Mouse (Mus musculus): Measurements from ENCODE around the gene Spred2. TPM values are rescaled to one million over a fixed set of nuclear protein-coding genes. Genes with fewer than 3 reads are reported as not detected.

Gene Spred2
- total and polyA plus RNA-seq, 2 experiments from 2014 or later = 8.7 to 16.9 TPM

DNA sequence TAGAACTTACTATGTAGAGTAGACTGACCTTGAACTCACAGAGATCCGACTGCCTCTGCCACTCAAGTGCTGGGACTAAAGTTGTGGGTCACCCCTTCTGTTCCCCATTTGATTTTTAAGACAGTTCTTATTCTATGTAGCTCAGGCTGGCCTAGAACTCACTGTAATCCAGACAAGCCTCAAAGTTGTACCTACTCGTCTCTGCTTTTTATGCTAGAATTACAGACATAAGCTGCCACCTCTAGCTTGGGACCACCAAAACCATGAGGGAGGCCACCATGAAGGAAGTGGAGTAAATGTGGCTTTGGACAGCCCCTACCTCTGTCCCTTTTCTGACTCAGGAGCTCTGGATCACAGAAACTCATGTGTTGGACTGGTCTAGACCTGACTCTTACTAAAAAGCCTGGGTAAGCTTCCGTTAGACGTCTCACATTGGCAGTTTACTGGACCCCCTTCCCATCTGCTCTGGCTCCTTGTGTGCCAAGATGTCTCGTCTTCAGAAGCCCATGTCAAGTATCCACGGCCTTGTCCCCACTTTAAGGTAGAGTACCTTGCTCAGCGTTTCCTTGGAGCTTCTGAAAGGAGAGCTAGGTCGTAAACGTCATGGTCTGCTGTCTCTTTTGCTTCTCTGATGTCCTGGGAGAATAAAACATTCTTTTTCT is 7.5 kb downstream of the Spred2 start:
- ATAC-seq = no peak
- WGBS = 87% methylated on average over 9 of the region's 9 CpGs
- no peak for DNase-seq (ENCODE audit: low spot score)
- no peak overlapping the region for H3K4me2 ChIP-seq (ENCODE audit: low read depth, low read length)
- no peaks in the 10 kb centered on the region for H3K9me3 ChIP-seq (ENCODE audit: low read length)
- H3K27me3 ChIP-seq (ENCODE audit: insufficient read depth, low read length) = no peaks in the 10 kb centered on the region
- H3K36me3 ChIP-seq (ENCODE audit: insufficient read depth, low read length) = no peaks in the 10 kb centered on the region
- no peak overlapping the region for H3K4me3 ChIP-seq (ENCODE audit: low read length)
- no peak overlapping the region for H3K27ac ChIP-seq
- no peak overlapping the region for H3K9ac ChIP-seq (replicated peaks; ENCODE audit: low read length)
- peaks cover 10% of the 10 kb centered on the region; the same call in 1 of the 2 replicates for H3K4me1 ChIP-seq (ENCODE audit: insufficient read depth, low read length)
- TF ChIP-seq CTCF (IDR thresholded peaks at IDR 0.05; ENCODE audit: low read depth) = no peak

GRCm38 (mm10) chr11:19932983-19933511 is 8.9 kb downstream of the Spred2 start:
- WGBS = 92% methylated on average over 14 of the region's 14 CpGs
- no peak overlapping the region for H3K4me3 ChIP-seq (ENCODE audit: low read length)
- no peak overlapping the region for H3K9ac ChIP-seq (replicated peaks; ENCODE audit: low read length)
- ATAC-seq (0 out of 2 replicates have a peak, but pooled peaks have one; percentile 15), DNase-seq (ENCODE audit: low spot score) (no peak)
- TF ChIP-seq CTCF (IDR thresholded peaks at IDR 0.05; ENCODE audit: low read depth) = no peak
- no peak overlapping the region for H3K27ac ChIP-seq
- H3K9me3 ChIP-seq (ENCODE audit: low read length) = no peaks in the 10 kb centered on the region
- no peak overlapping the region for H3K4me2 ChIP-seq (ENCODE audit: low read depth, low read length)
- no peaks in the 10 kb centered on the region for H3K36me3 ChIP-seq (ENCODE audit: insufficient read depth, low read length)
- peaks cover 9% of the 10 kb centered on the region; the same call in 1 of the 2 replicates for H3K4me1 ChIP-seq (ENCODE audit: insufficient read depth, low read length)
- no peaks in the 10 kb centered on the region for H3K27me3 ChIP-seq (ENCODE audit: insufficient read depth, low read length)

GRCm38 (mm10) chr11:19935524-19936354 is 11.6 kb downstream of the Spred2 start:
- no peak for ATAC-seq
- no peak overlapping the region for H3K4me2 ChIP-seq (ENCODE audit: low read depth, low read length)
- H3K9me3 ChIP-seq (ENCODE audit: low read length) = no peaks in the 10 kb centered on the region
- no peaks in the 10 kb centered on the region for H3K27me3 ChIP-seq (ENCODE audit: insufficient read depth, low read length)
- TF ChIP-seq CTCF (IDR thresholded peaks at IDR 0.05; ENCODE audit: low read depth) = no peak
- H3K9ac ChIP-seq (replicated peaks; ENCODE audit: low read length) = no peak overlapping the region
- no peak overlapping the region for H3K4me3 ChIP-seq (ENCODE audit: low read length)
- 37% methylated on average over 7 of the region's 7 CpGs for WGBS
- DNase-seq (ENCODE audit: low spot score) = no peak
- no peak overlapping the region for H3K27ac ChIP-seq
- peaks cover 21% of the 10 kb centered on the region for H3K4me1 ChIP-seq (ENCODE audit: insufficient read depth, low read length)
- no peaks in the 10 kb centered on the region for H3K36me3 ChIP-seq (ENCODE audit: insufficient read depth, low read length)

- WGBS = 87% methylated on average over 10 of the region's 10 CpGs
- Histone ChIP-seq H3K27ac (peak overlapping the region; percentile 27; the same call in 1 of the 2 replicates), H3K4me2 (ENCODE audit: low read depth, low read length) (no peak overlapping the region), H3K4me3 (ENCODE audit: low read length) (no peak overlapping the region), H3K27me3 (ENCODE audit: insufficient read depth, low read length) (no peaks in the 10 kb centered on the region), H3K9ac (replicated peaks; ENCODE audit: low read length) (no peak overlapping the region), H3K4me1 (ENCODE audit: insufficient read depth, low read length) (peaks cover 25% of the 10 kb centered on the region), H3K36me3 (ENCODE audit: insufficient read depth, low read length) (no peaks in the 10 kb centered on the region), H3K9me3 (ENCODE audit: low read length) (no peaks in the 10 kb centered on the region)
- TF ChIP-seq CTCF (IDR thresholded peaks at IDR 0.05; ENCODE audit: low read depth) = no peak
- DNase-seq (ENCODE audit: low spot score) (no peak), ATAC-seq (no peak)
These were observed 14.4 kb downstream of the Spred2 start for GRCm38 (mm10) chr11:19938456-19939004.

GRCm38 (mm10) chr11:19939305-19939730 is 15.1 kb downstream of the Spred2 start:
- ATAC-seq = peak; percentile 44
- no peaks in the 10 kb centered on the region for H3K36me3 ChIP-seq (ENCODE audit: insufficient read depth, low read length)

GRCm38 (mm10) chr11:19939831-19940230 is 15.7 kb downstream of the Spred2 start:
- H3K4me1 ChIP-seq (ENCODE audit: insufficient read depth, low read length) = peaks cover 25% of the 10 kb centered on the region
- ATAC-seq (no peak), DNase-seq (ENCODE audit: low spot score) (no peak)
- H3K27me3 ChIP-seq (ENCODE audit: insufficient read depth, low read length) = no peaks in the 10 kb centered on the region
- H3K4me2 ChIP-seq (ENCODE audit: low read depth, low read length) = no peak overlapping the region
- no peak overlapping the region for H3K9ac ChIP-seq (replicated peaks; ENCODE audit: low read length)
- no peak for TF ChIP-seq CTCF (IDR thresholded peaks at IDR 0.05; ENCODE audit: low read depth)
- peak overlapping the region; percentile 27; the same call in 1 of the 2 replicates for H3K27ac ChIP-seq
- no peaks in the 10 kb centered on the region for H3K9me3 ChIP-seq (ENCODE audit: low read length)
- no peaks in the 10 kb centered on the region for H3K36me3 ChIP-seq (ENCODE audit: insufficient read depth, low read length)
- H3K4me3 ChIP-seq (ENCODE audit: low read length) = no peak overlapping the region
- 72% methylated on average over 8 of the region's 8 CpGs for WGBS

More at GRCm38 (mm10) chr11:19939305-19939730, 15.1 kb downstream of the Spred2 start:
- Histone ChIP-seq H3K9me3 (ENCODE audit: low read length) (no peaks in the 10 kb centered on the region), H3K9ac (replicated peaks; ENCODE audit: low read length) (no peak overlapping the region), H3K27me3 (ENCODE audit: insufficient read depth, low read length) (no peaks in the 10 kb centered on the region), H3K4me3 (ENCODE audit: low read length) (no peak overlapping the region), H3K4me2 (ENCODE audit: low read depth, low read length) (no peak overlapping the region), H3K4me1 (ENCODE audit: insufficient read depth, low read length) (peaks cover 25% of the 10 kb centered on the region), H3K27ac (peak overlapping the region; percentile 27; the same call in 1 of the 2 replicates)
- WGBS = 43% methylated on average over 5 of the region's 5 CpGs
- no peak for TF ChIP-seq CTCF (IDR thresholded peaks at IDR 0.05; ENCODE audit: low read depth)
- peak; percentile 64 for DNase-seq (ENCODE audit: low spot score)
